Mouse (Mus musculus) liver, embryonic 14.5 days (tissue): ENCODE data around the gene Gm45521.

Experiments used
- CTCF ChIP-seq: IDR thresholded peaks from 2 replicates; pipeline ENCODE4 v1.5.1; 2016; ENCODE audit warnings: antibody characterized with exemption, low read depth, control low read depth
- EP300 ChIP-seq: IDR thresholded peaks from 2 replicates; pipeline ENCODE4 v1.6.1; 2016; ENCODE audit warnings: antibody characterized with exemption, low read depth

- TF ChIP-seq CTCF: no peak
- TF ChIP-seq EP300: no peak
Observed at GRCm38 (mm10) chr14:7978183-7978582, 21.1 kb downstream of the Gm45521 start.
